Mouse (Mus musculus): ENCODE results near the gene Osbpl3. TPM values are rescaled to one million over a fixed set of nuclear protein-coding genes. Genes with fewer than 3 reads are reported as not detected.

Osbpl3 gene
- total RNA-seq, 2 experiments from 2014 or later = 26.8 to 27.9 TPM

DNA sequence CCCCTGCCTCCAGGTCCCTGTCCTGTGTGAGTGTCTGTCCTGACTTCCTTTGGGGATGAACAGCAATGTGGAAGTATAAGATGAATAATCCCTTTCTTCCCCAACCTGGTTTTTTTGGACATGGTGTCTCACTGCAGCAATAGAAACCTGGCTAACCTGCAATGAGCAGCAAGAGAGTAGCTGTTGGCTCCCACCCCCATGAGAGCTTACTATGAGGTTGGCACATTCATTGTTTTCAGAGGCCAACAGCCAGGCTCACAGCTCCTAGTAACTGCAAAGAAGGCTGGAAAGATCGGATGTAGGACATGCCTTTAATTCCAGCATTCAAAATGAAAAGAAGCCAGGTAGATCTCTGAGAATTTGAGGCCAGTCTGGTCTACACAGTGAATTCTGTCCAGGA, 182.6 kb downstream of the Osbpl3 start:
- no peak for DNase-seq (ENCODE audit: extremely low spot score in 1 of 2, low spot score in 2 of 2)
- intact Hi-C loops (cut with DNase I) = no loop called here

DNA sequence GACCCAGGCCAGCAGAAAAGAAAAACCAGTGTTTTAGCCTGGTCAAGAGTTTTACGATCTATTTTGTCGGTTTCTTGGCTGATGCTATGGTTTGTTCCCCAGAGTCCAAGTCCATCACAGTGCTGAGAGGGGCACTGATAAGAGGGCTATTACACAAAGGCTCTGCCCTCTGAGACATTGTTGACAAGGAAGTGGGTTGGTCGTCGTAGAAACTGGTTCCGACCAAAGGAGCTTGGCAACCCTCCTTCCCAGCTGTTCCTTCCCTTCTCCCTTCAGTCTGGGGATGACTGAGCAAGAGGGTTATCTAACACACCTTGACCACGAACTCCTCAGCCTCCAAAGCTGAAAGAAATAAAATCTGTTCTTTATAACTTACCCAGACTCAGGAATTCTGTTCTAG, 192.3 kb downstream of the Osbpl3 start, which contains the start of gene Gsdme:
Gene Gsdme, minus strand, starts transcription at position 193 of the 400 bp plus-strand sequence.
- intact Hi-C loops (cut with DNase I) = no loop called here
- DNase-seq (ENCODE audit: extremely low spot score in 1 of 2, low spot score in 2 of 2) = no peak

DNA sequence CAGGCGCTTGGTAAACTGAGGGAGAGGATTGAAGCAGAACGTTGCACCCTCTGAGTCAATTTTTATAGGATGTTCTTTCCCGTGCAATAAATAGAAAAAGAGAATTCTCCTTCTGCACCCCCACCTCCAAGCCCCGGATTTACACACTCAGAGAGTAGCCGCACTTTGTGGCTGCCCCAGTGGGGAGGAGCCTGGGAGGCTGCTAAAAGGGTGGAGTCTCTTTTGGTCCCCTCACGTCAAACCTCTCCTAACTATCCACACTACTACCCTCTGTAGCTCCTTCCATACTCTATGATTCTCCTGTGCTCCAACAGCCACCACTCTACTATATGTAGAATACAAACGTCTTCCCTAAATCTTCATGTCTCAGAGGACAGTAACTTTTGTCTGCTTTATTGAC, 193.7 kb downstream of the Osbpl3 start:
- DNase-seq (ENCODE audit: extremely low spot score in 1 of 2, low spot score in 2 of 2) = no peak
- intact Hi-C loops (cut with DNase I) = no loop called here

DNA sequence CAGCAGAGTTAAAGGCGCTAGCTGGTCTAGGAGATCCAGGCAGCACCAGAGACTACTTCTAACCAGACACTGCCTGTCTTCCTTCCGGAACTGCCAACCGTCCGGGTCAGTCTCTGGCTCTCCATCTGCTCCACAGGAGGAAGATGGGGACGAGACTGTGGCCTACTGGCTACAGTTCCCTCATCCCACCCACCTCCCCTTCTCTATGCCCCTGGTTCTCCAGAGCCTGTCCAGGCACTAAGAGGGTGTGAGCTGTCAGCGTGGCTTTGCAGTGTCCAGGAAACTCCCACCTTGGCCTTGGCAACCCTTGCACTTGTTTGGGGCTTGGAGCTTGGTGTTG, 194.1 kb downstream of the Osbpl3 start:
- intact Hi-C loops (cut with DNase I) = no loop called here
- DNase-seq (ENCODE audit: extremely low spot score in 1 of 2, low spot score in 2 of 2) = no peak

DNA sequence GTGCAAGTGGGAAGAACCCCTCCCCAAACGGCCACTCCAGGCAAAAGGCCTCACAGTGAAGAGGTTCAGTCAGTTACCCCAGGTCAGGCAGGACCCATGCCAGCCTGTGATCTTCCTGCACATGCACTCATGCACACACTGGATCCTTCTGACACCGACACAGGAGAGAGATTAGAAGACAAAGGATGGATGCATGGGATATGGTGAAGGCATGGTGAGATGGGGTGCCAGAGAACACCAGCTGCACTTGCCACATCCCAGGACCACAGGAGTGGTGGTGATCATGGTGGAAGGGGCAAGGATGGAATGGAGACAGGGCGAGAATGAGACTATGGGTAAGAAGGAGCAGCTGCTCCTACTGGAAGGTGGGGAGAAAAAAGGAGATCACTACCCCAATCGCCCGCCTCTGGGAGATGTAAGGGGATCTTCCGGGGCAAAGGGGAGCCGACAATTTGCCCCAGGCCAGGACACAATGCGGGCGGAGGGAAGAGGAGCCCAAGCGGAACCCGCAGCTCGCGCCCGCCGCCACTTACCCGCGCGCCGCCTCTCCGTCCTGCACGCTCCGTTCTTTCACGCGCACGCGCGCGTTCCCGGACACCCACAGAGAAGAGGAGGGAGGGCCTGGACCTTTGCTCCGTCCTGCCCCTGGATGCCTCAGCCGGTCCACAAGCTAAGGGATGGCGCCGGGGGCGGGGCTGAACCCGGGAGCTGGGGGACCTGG, 194.6 kb downstream of the Osbpl3 start:
- DNase-seq (ENCODE audit: extremely low spot score in 1 of 2, low spot score in 2 of 2) = peak; percentile 75 to 93
- intact Hi-C loops (cut with DNase I) = no loop called here

DNA sequence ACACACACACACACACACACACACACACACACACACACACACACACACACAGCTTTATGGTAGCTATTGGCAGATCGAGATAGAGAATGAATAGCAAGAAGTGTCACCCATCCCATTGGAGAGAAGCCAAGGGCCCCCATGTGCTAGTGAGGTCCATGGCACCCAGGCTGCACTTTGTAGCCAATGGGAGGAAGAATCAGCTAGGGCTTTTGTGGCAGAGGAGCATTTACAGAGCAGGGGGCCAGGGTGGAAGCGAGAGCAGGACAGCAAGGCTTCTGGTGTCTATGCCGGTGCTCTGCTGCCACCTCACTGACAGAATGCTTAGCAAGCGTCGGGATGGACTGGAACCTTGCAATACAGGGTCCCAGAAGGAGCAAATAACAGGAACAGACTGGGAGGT, 200.6 kb downstream of the Osbpl3 start:
- DNase-seq (ENCODE audit: extremely low spot score in 1 of 2, low spot score in 2 of 2) = no peak
- intact Hi-C loops (cut with DNase I) = no loop called here

DNA sequence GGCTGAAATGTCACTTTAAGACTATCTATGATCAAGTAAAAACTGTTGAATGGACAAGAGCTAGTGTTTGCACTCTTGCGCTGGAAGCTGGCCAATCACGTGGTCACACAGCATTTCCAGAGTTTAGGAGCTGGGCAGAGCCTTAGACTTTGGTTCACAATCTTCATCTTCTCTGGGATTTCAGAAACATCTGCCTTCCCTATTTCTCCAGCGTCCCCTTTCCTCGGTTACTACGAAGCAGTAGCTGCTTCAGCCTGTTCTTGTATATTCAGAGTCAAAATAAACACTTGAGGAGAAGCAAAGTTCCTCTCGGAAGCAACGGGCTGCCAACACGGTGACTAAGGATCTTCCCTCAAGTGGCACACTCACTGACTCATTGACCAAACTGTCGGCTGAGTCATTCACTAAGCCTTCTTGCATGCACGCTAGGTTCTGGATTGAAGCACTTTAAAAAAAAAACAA, 201.2 kb downstream of the Osbpl3 start:
- intact Hi-C loops (cut with DNase I) = no loop called here
- peak in 1 of 2 experiments; percentile 54 for DNase-seq (ENCODE audit: extremely low spot score in 1 of 2, low spot score in 2 of 2)

DNA sequence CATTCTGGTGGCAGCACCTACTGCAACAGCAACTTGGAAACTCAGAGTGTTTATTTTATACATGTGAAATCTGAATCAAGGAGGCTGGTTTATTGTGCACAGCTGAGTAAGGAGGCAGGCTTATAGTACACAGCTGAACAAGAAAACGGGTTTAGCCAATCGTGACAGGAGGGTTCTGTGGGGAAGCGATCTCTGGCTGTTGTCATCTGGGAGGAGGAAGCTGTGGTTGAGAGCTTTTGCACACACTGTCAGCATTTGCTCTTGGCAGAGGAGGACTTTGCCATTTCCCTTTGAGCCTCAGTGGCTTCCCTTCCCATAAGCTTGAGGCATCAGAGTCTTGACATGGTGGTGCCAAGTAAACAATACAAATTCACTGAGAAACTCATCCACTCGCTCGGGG, 203.3 kb downstream of the Osbpl3 start:
- no peak for DNase-seq (ENCODE audit: extremely low spot score in 1 of 2, low spot score in 2 of 2)
- intact Hi-C loops (cut with DNase I) = no loop called here

DNA sequence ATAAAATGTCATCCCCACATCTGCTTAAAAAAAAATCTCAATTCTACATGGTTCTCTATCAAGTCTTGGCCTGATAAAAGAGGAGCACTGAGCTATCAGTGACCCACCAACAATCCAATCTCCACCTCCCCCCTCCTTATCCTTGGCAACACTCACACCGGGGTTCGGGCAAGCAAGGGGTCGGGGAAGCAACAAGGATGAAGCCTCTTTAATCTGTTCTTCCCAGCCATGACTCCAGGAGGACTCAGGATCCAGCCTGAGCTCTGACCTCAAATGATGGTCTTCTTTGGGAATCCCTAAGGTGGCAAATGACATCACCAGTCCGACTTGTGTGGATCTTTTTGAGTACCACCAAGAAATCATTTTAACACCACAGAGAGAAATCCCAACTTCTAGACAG, 208.2 kb downstream of the Osbpl3 start:
- intact Hi-C loops (cut with DNase I) = no loop called here
- DNase-seq (ENCODE audit: extremely low spot score in 1 of 2, low spot score in 2 of 2) = no peak

DNA sequence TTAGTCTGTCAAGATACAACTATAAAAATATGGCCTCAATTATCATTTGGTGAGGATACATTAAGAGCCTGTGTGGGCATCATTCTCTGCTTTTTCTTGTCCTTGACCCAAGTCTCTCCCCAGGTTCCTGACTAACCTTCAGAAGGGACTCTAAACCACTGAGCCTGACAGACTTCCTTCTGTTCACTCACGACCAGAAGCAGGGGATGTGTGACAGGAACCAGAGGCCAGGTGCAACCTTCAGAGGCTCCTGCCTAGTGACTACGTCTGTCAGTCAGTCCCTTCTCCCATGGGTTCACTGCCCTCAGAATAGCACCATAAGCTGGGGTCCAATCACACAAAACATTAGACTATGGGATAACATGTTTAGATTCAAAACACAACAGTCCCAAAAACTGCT, 208.6 kb downstream of the Osbpl3 start:
- intact Hi-C loops (cut with DNase I) = no loop called here
- DNase-seq (ENCODE audit: extremely low spot score in 1 of 2, low spot score in 2 of 2) = no peak

DNA sequence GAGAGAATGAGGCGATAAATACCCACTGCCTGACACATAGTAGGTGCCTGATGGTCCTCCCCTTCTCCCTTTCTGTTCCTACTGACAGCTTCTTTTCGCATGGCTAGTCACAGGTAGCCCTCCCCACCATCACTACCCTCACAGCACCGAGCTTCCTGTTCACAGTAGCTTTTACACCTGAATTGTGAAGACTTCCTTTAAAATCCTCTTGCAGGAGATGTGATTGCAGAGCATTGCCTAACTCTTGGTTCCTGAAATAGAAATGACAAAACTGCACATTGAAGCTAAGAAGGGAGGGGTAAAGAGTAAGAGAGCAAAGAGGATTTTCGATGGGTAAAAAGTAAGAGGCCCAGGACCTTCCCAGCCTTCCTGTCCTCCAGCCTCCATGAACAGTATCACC, 211.0 kb downstream of the Osbpl3 start:
- intact Hi-C loops (cut with DNase I) = no loop called here
- DNase-seq (ENCODE audit: extremely low spot score in 1 of 2, low spot score in 2 of 2) = no peak

DNA sequence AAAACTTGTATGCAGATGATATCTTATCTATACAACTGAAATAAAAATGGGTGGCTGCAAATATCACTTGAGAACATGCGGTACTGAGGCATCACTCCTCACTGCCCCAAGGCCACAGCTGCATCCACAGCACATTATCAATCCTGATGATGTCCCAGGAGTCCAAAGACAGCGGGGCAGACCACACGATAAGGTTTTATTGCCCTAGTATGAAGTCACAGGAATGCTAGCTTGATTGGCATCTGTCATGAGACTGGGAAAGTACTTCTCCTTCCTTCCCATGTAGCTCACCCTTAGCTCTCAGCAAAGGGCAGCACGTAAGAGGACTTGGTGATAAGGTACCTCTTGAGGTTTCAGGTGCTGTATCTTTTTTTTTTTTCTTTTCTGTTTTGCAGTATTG, 211.9 kb downstream of the Osbpl3 start:
- no peak for DNase-seq (ENCODE audit: extremely low spot score in 1 of 2, low spot score in 2 of 2)
- intact Hi-C loops (cut with DNase I) = no loop called here

Other genes starting within 250 kb of the Osbpl3 start
- gene Gsdme, start 192.3 kb downstream of the Osbpl3 start, total RNA-seq (2021) = 10 to 100 TPM; 16.4 TPM
- gene Cycs, start 110.3 kb upstream of the Osbpl3 start, total RNA-seq (2021) = 10 to 100 TPM; 47.9 to 50.5 TPM
- 1 to 10 TPM in 1 of 2 experiments, under 1 TPM in 1; 0.69 to 1.1 TPM for gene 4921507P07Rik, start 140.4 kb upstream of the Osbpl3 start, total RNA-seq (2021)
- under 1 TPM in 1 of 2 experiments, not detected in 1; 0.45 TPM for gene Npvf, start 198.2 kb upstream of the Osbpl3 start, total RNA-seq (2021)

All from left cerebral cortex, postnatal 10 days (tissue).